Mouse (Mus musculus) lung, adult 18-20 months (tissue): ENCODE data around the gene Jag2.

Source experiments
- DNase-seq, 2 experiments: peaks; one replicate each; pipeline ENCODE4 v3.0.0; 2022; ENCODE audit warnings: mixed read lengths in 2 of 2

Gene Jag2

DNA sequence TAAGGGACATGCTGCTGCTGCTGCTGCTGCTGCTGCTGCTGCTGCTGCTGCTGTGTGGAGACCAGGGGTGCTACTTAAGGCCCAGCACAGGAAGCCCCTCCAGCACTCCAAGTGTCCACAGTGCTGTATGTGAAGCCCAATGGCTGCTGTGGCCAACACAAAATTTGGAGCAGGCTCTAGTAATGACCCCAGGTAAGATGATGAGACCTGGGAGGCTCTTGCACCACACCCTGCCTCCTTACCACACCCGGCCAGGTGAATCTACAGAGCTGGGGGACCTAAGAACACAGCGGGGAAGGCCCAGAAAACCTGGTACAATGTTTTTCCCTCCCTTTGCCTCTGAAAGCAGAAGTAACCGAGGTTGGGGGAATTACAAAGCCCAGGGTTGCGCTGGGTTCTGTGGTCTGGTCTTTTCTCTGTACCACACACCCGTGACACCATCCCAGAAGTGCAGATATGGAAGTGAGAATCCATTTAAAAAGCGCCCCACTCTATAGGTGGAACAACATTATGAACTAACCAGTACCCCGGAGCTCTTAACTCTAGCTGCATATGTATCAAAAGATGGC, 62.4 kb downstream of the Jag2 start:
- no peak for DNase-seq

DNA sequence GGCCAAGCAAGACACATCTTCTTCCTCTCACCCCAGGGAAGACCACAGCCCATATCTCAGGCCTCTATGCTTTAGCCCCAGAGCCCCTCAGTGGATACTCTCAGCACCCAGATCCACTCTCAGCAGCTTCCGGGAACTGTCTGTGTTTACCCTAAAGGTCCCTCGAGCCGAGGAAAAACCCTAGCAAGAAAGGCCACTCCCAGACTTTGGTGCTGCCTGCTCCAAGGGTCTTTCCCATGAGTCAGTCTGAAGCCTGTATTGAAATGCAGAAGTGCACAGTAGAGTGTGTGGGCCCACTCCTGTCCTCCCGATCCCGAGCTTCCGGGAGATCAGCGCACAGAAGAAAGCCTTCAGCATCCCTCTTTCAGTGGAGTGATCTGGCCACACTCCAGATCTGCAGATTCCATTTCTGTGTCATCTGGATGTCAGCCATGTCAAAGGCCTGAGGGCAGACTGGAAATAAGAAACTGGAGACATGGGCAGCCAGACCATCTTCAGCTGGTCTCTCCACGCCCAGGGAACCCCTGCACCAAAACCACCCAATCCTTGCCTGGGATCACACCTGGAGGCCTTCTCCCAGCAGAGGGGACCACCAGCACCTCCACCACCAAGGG, 63.0 kb downstream of the Jag2 start:
- DNase-seq = no peak

DNA sequence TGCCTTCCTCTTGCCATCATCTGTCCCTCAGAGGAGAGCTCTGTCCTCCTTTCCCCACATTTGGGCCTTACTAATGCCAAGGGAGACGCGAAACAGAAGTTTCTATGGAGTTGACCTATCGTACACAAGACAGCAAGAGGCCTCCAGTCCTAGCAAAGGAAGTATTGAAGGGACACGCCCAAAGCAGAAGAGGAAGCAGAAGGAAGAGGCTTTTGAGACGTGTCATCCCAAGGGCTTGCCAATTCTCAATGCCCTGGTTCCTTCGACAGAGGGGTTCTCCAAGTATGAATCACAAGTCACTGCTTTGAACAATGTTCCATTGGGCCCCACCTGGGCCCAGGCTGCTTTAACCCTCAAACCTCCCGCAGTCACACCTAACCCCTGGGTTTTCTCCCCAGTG, 64.8 kb downstream of the Jag2 start:
- peak in 1 of 2 experiments; percentile 40 for DNase-seq

DNA sequence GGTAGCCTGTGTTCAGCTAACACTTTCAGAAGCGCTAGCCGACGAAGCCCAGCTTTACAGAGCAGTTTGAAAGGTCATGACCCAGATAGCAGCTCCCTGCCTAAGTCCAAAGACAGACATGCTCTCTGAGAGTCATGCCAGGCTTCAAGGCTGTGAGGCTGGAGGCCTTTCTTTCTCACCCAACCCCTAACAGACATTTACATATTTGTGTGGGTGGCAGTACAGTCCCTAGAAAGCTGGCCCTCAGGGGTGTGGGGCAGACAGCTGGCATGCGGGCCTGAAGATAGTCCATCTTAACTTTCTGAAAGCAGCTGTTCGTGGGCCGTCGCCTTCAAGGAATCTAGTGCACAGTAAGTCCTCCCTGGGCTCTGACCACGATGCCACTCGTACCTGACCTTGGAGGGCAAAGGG, 67.7 kb downstream of the Jag2 start:
- DNase-seq = no peak

DNA sequence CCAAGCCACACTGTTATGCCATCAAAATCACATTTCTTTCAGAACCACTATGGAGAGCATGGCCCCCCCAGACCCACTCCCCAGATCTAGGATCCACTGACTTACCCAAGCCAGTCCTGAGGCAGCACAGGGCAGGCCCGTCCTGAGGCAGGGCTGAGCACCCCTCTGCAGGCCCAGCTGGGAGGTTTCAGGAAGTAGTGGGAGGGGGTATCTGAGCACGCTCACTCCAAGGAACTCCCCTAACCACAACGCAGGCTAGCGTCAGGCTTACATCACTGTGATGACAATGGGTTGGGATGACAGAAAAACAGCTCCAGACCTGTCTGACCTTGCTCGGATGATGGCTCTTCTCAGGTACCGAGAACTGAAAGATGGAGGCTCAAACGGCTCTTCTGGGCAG, 68.8 kb downstream of the Jag2 start:
- peak in 1 of 2 experiments; percentile 32 for DNase-seq

DNA sequence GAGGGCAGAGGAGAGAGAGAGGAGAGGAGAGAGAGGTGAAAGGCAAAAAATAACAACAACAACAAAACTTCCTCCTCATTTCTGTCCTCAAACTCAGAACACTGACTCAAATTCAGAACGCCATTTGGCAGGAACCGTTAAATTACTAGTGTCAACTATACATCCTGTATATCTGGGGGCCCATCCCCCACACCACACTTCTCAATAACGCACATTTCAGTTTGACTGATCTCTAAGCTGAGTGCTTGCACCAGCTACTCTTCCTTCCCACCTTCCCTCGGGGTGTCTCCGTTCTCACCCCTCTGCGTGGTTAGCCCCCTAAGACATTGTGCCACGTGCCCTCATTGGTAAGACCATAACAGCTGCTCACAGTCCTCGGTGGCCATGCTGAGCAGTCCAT, 69.6 kb downstream of the Jag2 start:
- no peak for DNase-seq

DNA sequence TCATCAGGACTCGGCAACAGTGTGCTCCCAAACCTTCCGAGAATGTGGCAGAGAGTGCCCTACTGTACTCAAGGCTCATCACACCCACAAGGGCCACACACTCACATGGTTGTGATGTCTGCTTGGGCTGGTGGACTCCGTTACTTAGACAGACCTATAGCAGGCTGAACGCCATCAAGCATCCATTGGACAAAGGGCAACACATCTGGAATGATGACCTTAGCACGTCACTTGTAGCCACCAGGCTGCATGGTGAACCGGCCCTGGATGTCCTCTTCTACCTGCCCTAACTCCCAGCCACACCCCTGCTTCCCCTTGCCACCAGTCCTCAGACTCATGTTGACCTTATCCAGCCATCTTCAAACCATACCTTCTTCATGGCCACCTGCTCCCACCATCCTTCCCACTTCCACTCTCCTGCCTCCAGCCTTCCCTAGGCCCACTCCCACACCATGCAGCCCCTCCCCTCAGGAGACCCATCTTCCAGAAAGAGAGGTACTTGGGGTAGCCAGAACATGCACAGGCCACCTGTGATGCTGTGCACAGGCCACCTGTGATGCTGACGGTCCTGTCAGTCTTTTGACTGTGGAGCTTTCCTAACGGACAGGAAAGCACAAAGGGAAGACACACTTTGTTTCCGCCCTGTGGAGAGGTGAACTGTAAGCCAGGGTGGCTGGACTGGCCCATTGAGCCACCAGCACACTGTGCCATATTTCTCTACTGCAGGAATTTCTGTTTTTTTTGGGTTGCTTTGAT, 70.8 kb downstream of the Jag2 start:
- DNase-seq = no peak
